Mouse (Mus musculus) CD4-positive, CD25-positive, alpha-beta regulatory T cell, adult 2 months (primary cell): ENCODE data around the gene Clpp.

Experiments used
- DNase-seq: peaks from one replicate; pipeline ENCODE4 v3.0.0-alpha.2; 2012; ENCODE audit warnings: low read depth, low spot score

Gene Clpp

GRCm38 (mm10) chr17:56990115-56990746 lies at the start of gene Clpp:
Gene Clpp, plus strand, starts transcription at chr17:56990305.
- peak; percentile 98 for DNase-seq

GRCm38 (mm10) chr17:56950915-56951314 lies 39.2 kb upstream of the Clpp start:
- peak; percentile 87 for DNase-seq

GRCm38 (mm10) chr17:56952639-56953038 lies 37.5 kb upstream of the Clpp start:
- no peak for DNase-seq

- no peak for DNase-seq
These were observed 35.2 kb upstream of the Clpp start for GRCm38 (mm10) chr17:56954871-56955270.

- peak; percentile 46 for DNase-seq
These were observed 32.2 kb upstream of the Clpp start for GRCm38 (mm10) chr17:56957763-56958429.

GRCm38 (mm10) chr17:56958667-56959066 lies 31.4 kb upstream of the Clpp start:
- DNase-seq = no peak

- no peak for DNase-seq
These were observed 28.2 kb upstream of the Clpp start for GRCm38 (mm10) chr17:56961880-56962279.

- no peak for DNase-seq
These were observed 27.3 kb upstream of the Clpp start for GRCm38 (mm10) chr17:56962642-56963405.

- DNase-seq = no peak
These were observed 26.5 kb upstream of the Clpp start for GRCm38 (mm10) chr17:56963646-56964045.

- no peak for DNase-seq
These were observed 20.8 kb upstream of the Clpp start for GRCm38 (mm10) chr17:56969321-56969720.

GRCm38 (mm10) chr17:56970081-56970480 lies 20.0 kb upstream of the Clpp start:
- no peak for DNase-seq

GRCm38 (mm10) chr17:56973956-56974707 lies 16.0 kb upstream of the Clpp start:
- no peak for DNase-seq

- no peak for DNase-seq
These were observed 15.3 kb upstream of the Clpp start for GRCm38 (mm10) chr17:56974708-56975240.

GRCm38 (mm10) chr17:56975391-56975790 lies 14.7 kb upstream of the Clpp start:
- no peak for DNase-seq

GRCm38 (mm10) chr17:56976531-56977390 lies 13.3 kb upstream of the Clpp start:
- no peak for DNase-seq

- no peak for DNase-seq
These were observed 10.6 kb upstream of the Clpp start for GRCm38 (mm10) chr17:56979524-56979923.

GRCm38 (mm10) chr17:56981049-56981448 lies 9.1 kb upstream of the Clpp start:
- DNase-seq = no peak

- DNase-seq = no peak
These were observed 8.1 kb upstream of the Clpp start, which contains the start of gene Acer1 for GRCm38 (mm10) chr17:56982013-56982412. Gene Acer1, minus strand, starts transcription at chr17:56982126.

GRCm38 (mm10) chr17:56984886-56985285 lies 5.2 kb upstream of the Clpp start:
- no peak for DNase-seq

- no peak for DNase-seq
These were observed 4.4 kb upstream of the Clpp start for GRCm38 (mm10) chr17:56985656-56986055.
